Mouse (Mus musculus) bone marrow, adult 2 months (tissue): ENCODE data around the gene Gm10135. TPM values are rescaled to one million over a fixed set of nuclear protein-coding genes. Genes with fewer than 3 reads are reported as not detected.
"Not testable (repeated sequence)": the region's sequence is repeated elsewhere in the genome, so short reads cannot be mapped to it uniquely, and the experiment has no call there.

ENCODE experiments used
- H3K27ac ChIP-seq: fragments of 200-500 bp; 2 replicates; pipeline ENCODE4 v1.5.1; 2012; ENCODE audit warnings: low read depth, mild to moderate bottlenecking, control low read depth, inconsistent platforms, low read length; ENCODE audit not compliant: control insufficient read depth, poor library complexity, insufficient read depth
- H3K4me1 ChIP-seq: fragments of 200-500 bp; 2 replicates; pipeline ENCODE4 v1.6.1; 2011; ENCODE audit warnings: low read length; ENCODE audit not compliant: control insufficient read depth, insufficient read depth
- H3K4me3 ChIP-seq: fragments of 200-500 bp; replicated peaks from 2 replicates; pipeline ENCODE3; 2011; ENCODE audit warnings: mild to moderate bottlenecking, low read depth, low read length, control low read depth; ENCODE audit not compliant: control insufficient read depth
- CTCF ChIP-seq: fragments of 200-500 bp; IDR thresholded peaks from 2 replicates; pipeline ENCODE4 v1.5.1; 2011; ENCODE audit warnings: low read length, control low read depth; ENCODE audit not compliant: control insufficient read depth, insufficient read depth
- POLR2A ChIP-seq: fragments of 200-500 bp; IDR thresholded peaks from 2 replicates; pipeline ENCODE4 v1.6.1; 2011; ENCODE audit warnings: low read depth, mild to moderate bottlenecking, control low read depth, low read length, borderline replicate concordance; ENCODE audit not compliant: control insufficient read depth
- WGBS: fragments of 180-500 bp; shearing (Covaris S2); methylation state at CpG from one replicate; pipeline ENCODE4 v1.1.7; 2018; 5-methylcytosine and 5-hydroxymethylcytosine counted together
- polyA plus RNA-seq: library from polyadenylated mRNA; stranded (reverse); fragments of >200 nt; gene quantifications from 2 replicates; pipeline ENCODE4 v1.2.4, GENCODE M21; 2011; ENCODE audit warnings: low replicate concordance; ENCODE audit not compliant: missing spikeins, insufficient read depth, insufficient read length

Gene Gm10135
- not detected in 2 replicates for polyA plus RNA-seq

- Histone ChIP-seq H3K27ac (no peak within 1 kb of the TSS), H3K4me3 (no peak within 1 kb of the TSS), H3K4me1 (no peaks in the 10 kb centered on the region)
- TF ChIP-seq POLR2A (no peak), CTCF (no peak)
- 94% methylated on average over 7 of the region's 7 CpGs for WGBS
These were observed at the start of gene Gm10135 for GRCm38 (mm10) chr5:72974602-72975001. Gene Gm10135, minus strand, starts transcription at chr5:72974702.

GRCm38 (mm10) chr5:73023801-73024200 is 49.3 kb upstream of the Gm10135 start:
- no peak for TF ChIP-seq POLR2A
- TF ChIP-seq CTCF: no peak
- no peak overlapping the region for H3K4me3 ChIP-seq
- 94% methylated on average over 13 of the region's 13 CpGs for WGBS
- no peaks in the 10 kb centered on the region for H3K4me1 ChIP-seq
- no peak overlapping the region for H3K27ac ChIP-seq

- 53% methylated on average over 9 of the region's 9 CpGs for WGBS
- H3K4me1 ChIP-seq: no peaks in the 10 kb centered on the region
- no peak for TF ChIP-seq CTCF
- no peak for TF ChIP-seq POLR2A
- no peak overlapping the region for H3K4me3 ChIP-seq
- no peak overlapping the region for H3K27ac ChIP-seq
These were observed 40.2 kb upstream of the Gm10135 start for GRCm38 (mm10) chr5:73014745-73015144.

- 4% methylated on average over 56 of the region's 65 CpGs for WGBS
- H3K4me3 ChIP-seq: not testable (repeated sequence)
- peak overlapping the region; percentile 21; the same call in 1 of the 2 replicates for H3K27ac ChIP-seq
These were observed 39.2 kb upstream of the Gm10135 start for GRCm38 (mm10) chr5:73013611-73014287.

GRCm38 (mm10) chr5:73012884-73013610 is 38.5 kb upstream of the Gm10135 start:
- whole genome bisulfite sequencing: 20% methylated on average over 23 of the region's 27 CpGs
- H3K4me1 ChIP-seq, H3K4me3 ChIP-seq, H3K27ac ChIP-seq: not testable (repeated sequence)

More at GRCm38 (mm10) chr5:73013611-73014287, 39.2 kb upstream of the Gm10135 start:
- H3K4me1 ChIP-seq: not testable (repeated sequence)

- WGBS: 68% methylated on average over 16 of the region's 16 CpGs
- not testable (repeated sequence) for H3K4me3 ChIP-seq, H3K4me1 ChIP-seq, H3K27ac ChIP-seq
These were observed 37.3 kb upstream of the Gm10135 start for GRCm38 (mm10) chr5:73011806-73012205.

GRCm38 (mm10) chr5:73008230-73008629 is 33.7 kb upstream of the Gm10135 start:
- H3K4me1 ChIP-seq, H3K27ac ChIP-seq, H3K4me3 ChIP-seq: not testable (repeated sequence)
- TF ChIP-seq CTCF: peak; percentile 48; the same call in 1 of the 2 replicates
- 43% methylated on average over 8 of the region's 8 CpGs for WGBS

- Histone ChIP-seq H3K4me1 (no peaks in the 10 kb centered on the region), H3K27ac (no peak overlapping the region), H3K4me3 (no peak overlapping the region)
- no peak for TF ChIP-seq CTCF
- TF ChIP-seq POLR2A: no peak
- 43% methylated on average over 5 of the region's 5 CpGs for WGBS
These were observed 33.1 kb upstream of the Gm10135 start for GRCm38 (mm10) chr5:73007582-73007959.
